Mouse (Mus musculus) right cerebral cortex, postnatal 10 days (tissue): Measurements from ENCODE around the gene Gm44596.

Experiments
- DNase-seq, 2 experiments: peaks; one replicate each; pipeline ENCODE4 v3.0.0; 2021; ENCODE audit warnings: low spot score in 2 of 2

Gene Gm44596

DNA sequence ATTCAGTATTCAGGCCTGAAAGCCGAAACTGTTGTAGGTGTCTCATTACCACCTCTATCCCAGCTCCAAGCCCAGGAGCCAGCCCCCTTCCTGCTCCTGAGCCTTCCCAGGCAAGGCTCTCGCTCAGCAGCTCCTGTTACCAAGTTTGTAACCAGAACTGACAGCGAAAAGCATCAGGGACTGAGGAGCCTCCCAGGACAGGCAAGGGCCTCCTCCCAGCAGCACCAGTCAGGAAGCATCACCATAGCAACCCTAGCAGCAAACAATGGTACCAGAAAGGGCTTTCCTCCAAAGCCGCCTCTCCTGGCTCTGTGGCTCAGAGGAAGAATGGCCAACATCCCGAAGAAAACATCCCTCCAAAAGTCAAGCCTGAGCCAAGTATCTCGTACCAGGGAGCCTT, at the start of gene Gm44596, which contains the start of gene Tex52:
TSS of gene Gm44596 (plus strand) at position 312 of the 400 bp plus-strand sequence.
TSS of gene Tex52 (plus strand) at position 265 of the 400 bp plus-strand sequence.
- peak in 1 of 2 experiments; percentile 57 for DNase-seq

DNA sequence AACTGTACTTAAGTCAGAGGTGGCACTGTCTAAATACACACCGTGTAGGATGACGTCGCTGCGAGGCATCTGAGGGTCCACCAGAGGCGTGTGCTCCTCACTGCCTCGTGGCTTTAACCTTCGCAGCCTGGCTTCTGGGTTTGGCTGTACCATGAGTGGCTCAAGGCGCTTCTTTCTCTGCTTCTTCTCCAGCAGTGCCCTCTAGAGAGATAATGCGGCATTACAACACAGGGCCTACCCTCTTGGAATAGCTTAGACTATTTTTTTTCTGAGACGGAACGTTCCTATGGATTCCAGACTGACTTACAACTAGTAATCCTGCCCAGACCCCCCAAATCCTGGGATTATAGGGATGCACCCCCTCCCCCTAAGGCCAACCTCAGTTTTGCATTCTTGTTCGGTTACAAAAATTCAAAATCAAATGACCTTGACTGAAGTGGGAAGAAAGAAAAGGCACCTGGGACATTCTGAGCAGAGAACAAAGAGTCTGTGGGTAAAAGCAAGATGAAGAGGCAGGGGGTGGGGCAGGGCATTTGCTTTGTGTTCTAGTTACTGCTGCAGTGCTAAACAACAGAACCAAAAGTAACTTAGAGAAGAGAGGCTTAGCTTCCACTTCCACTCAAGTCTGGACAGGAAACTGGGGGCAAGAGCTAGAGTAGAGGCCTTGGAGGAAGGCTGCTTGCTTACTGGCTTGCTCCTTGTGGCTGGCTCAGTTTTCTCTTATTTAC, 40.7 kb upstream of the Gm44596 start:
- DNase-seq: peak; percentile 67 to 80

GRCm38 (mm10) chr6:128337467-128337866, 37.8 kb upstream of the Gm44596 start:
- DNase-seq: no peak

DNA sequence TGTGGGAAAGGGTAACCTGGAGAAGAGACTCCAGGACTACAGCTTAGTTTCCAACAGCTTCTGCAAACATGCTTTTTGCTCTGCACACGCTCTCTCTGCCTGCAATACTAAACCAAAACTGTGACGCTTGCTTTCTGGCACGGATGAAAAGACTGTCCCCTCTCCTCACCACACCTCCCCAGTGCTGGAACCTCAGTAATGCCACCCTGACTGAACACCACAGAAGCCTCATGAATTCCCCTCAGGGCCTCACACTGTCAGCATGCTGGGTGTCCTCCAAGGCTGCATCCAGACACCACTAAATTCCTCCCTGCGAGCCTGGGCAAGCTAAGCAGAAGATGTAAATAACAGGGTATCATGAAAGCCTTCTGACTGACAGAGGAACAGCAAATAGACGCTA, 36.4 kb upstream of the Gm44596 start:
- no peak for DNase-seq

GRCm38 (mm10) chr6:128341956-128342723, 33.2 kb upstream of the Gm44596 start:
- no peak for DNase-seq

DNA sequence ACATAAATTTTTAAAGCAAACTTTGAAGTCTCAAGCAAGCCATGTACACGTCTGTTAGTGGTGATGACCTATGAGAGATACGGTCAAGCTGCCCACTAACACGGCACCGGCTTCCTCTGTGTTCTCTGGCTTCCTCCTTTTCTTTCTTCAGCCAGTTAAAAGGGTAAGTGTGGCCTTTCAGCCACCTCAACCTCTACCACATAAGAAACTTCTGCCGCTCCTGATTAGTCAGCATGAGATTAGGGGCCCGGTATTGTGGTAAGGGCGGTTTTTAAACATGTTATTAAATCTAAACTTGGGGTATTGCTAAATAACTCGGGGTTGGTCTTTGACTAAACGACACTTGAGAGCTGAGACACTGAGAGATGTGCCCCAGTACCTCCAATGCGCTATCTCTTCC, 29.7 kb upstream of the Gm44596 start:
- no peak for DNase-seq

DNA sequence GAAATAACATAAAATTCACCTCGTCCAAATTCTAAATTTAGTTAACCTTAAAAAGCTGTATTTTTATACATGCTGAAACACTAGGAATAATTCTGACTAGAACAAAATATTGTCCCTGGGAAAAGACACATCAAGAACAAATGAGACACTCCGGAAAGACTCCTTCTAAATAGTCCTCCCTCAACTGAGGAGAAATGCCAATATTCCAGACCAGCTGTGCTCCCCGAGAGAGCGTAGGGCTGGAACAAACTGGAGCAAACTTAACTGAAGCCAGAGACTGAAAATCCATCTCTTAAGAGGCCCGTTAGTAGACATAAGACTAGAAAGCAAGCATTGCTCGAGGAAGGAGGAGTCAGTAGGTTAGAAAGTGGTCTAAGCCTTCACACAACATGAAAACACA, 28.5 kb upstream of the Gm44596 start:
- no peak for DNase-seq

GRCm38 (mm10) chr6:128349711-128350110, 25.6 kb upstream of the Gm44596 start:
- DNase-seq: peak; percentile 63 to 75

- no peak for DNase-seq
Observed at GRCm38 (mm10) chr6:128354140-128354539, 21.2 kb upstream of the Gm44596 start.

- peak; percentile 77 to 83 for DNase-seq
Observed at GRCm38 (mm10) chr6:128355201-128355681, 20.1 kb upstream of the Gm44596 start.

GRCm38 (mm10) chr6:128355726-128356416, 19.4 kb upstream of the Gm44596 start, which contains the start of gene Tulp3:
Gene Tulp3, minus strand, starts transcription at chr6:128355851.
- peak; percentile 99 for DNase-seq

DNA sequence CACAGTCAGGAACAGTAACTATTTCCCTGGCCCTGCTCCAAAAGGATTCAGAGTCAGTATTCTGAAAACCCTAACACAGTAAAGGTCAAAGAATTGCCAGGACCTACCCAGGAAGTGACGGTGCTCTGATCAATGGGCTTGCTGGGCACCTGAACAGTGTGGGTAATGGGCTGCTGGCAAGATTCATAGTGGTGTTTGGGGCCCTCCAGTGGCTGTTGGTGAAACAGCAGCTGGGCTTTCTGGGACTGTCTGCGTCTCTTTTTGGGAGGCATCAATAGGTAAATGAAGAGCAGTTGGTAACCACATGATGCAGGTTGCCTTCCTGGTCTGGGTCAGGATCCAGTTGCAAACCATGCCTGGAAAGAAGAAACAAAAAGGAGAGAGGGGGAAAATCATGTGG, 16.3 kb upstream of the Gm44596 start:
- DNase-seq: peak; percentile 76 to 84

DNA sequence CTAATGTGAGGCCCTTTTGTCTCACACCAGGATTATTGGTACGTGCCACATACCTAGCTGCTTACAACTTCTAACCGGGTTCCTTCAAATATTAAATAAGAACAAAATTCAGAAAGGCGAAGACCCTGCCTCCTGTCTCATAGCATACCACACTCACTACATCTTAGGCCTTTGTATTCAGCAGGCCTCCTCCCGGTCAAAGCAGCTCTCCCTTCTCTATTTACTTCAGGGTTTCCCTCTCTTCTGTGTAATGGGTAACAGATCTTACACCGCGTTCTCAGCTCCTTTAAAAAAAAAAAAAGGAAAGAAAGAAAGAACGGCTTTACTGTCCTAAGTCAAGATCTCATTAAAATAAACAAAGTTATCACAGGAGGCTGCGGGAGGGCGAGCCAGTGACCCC, 13.4 kb upstream of the Gm44596 start:
- DNase-seq: no peak

DNA sequence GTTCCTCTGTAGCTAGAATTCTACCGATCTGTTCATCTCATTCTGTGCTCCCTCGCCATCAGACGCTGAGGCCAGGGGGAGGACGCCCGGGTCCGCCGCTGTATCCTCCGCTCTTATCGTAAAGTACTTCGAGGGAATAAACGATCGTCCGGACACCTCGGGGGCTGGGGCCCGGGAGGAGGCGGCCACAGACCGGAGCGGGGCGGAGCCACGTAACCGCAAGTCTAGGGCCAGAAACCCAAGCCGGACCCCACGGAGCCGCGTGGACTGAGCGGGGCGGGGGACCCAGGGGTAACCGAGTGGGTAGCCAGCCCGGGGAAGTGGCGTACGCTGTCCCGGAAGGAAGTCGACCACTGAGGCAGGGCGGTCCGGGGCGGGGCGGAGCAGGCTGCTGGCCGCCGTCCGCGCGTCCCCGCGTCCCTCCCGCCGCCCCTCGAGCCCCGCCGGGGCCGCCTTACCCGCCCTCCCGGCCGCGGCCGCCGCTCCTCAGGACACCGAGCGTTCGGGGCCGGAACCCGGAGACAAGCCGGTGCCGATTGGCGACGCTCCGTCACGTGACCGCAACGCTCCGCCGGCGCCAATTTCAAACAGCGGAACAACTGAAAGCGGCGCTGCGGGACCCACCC, 12.8 kb upstream of the Gm44596 start, which contains the start of the genes Rhno1 and Foxm1:
TSS of gene Rhno1 (minus strand) at position 531 of the 626 bp plus-strand sequence.
TSS of gene Foxm1 (plus strand) at position 587 of the 626 bp plus-strand sequence.
- DNase-seq: peak; percentile 88 to 91

GRCm38 (mm10) chr6:128363007-128363825, 12.1 kb upstream of the Gm44596 start:
- no peak for DNase-seq

DNA sequence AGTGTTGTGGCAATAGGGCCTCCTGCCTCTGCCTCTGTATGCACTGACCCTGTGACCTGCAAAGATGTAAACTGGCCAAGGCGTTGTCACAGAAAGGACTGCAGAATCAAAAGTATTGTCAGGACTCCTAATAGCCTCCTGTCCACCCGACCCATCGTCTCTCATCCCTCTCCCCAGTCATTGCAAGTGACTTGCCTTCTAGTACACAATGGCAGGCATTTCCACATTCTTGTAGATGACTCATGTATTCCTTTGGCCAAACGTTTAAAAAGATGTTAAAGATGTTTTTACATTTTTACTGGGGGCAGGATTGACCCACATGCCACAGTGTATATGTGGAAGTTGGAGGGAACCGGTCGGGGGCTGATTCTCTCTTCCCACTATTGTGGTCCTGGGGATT, 10.6 kb upstream of the Gm44596 start:
- no peak for DNase-seq

- DNase-seq: no peak
Observed at GRCm38 (mm10) chr6:128366466-128366865, 8.8 kb upstream of the Gm44596 start.

- DNase-seq: no peak
Observed at GRCm38 (mm10) chr6:128370040-128370439, 5.3 kb upstream of the Gm44596 start.

GRCm38 (mm10) chr6:128376371-128377085, 1.2 kb downstream of the Gm44596 start:
- DNase-seq: no peak

- DNase-seq: no peak
Observed at GRCm38 (mm10) chr6:128379636-128380035, 4.3 kb downstream of the Gm44596 start.
